Mouse (Mus musculus): ENCODE results near the gene Olfr921. TPM values are rescaled to one million over a fixed set of nuclear protein-coding genes. Genes with fewer than 3 reads are reported as not detected.

Gene Olfr921
- polyA plus RNA-seq, 1 experiment from 2014 or later = not detected

- H3K4me2 ChIP-seq (ENCODE audit: low read length) = no peak overlapping the region
- H3K36me3 ChIP-seq (ENCODE audit: control insufficient read depth, insufficient read depth) = no peaks in the 10 kb centered on the region
- no peak overlapping the region for H3K4me3 ChIP-seq (replicated peaks; ENCODE audit: low read length)
- H3K9me3 ChIP-seq (ENCODE audit: control insufficient read depth, low read length) = no peaks in the 10 kb centered on the region
- WGBS = 87% methylated on average over 1 of the region's 1 CpGs
- no peak overlapping the region for H3K9ac ChIP-seq (replicated peaks; ENCODE audit: low read depth, low read length)
- ATAC-seq = no peak
- H3K27ac ChIP-seq (ENCODE audit: low read length) = no peak overlapping the region
- H3K27me3 ChIP-seq (replicated peaks; ENCODE audit: control insufficient read depth, insufficient read depth, low read length) = no peaks in the 10 kb centered on the region
- no peaks in the 10 kb centered on the region for H3K4me1 ChIP-seq (replicated peaks; ENCODE audit: control insufficient read depth, insufficient read depth, low read length)
Observed at GRCm38 (mm10) chr9:38815458-38815986, 42.7 kb downstream of the Olfr921 start.

- no peak within 1 kb of the TSS for H3K4me2 ChIP-seq (ENCODE audit: low read length)
- no peak within 1 kb of the TSS for H3K9ac ChIP-seq (replicated peaks; ENCODE audit: low read depth, low read length)
- no peak within 1 kb of the TSS for H3K4me3 ChIP-seq (replicated peaks; ENCODE audit: low read length)
- no peak within 1 kb of the TSS for H3K27ac ChIP-seq (ENCODE audit: low read length)
- no peaks in the 10 kb centered on the region for H3K9me3 ChIP-seq (ENCODE audit: control insufficient read depth, low read length)
- no peaks in the 10 kb centered on the region for H3K27me3 ChIP-seq (replicated peaks; ENCODE audit: control insufficient read depth, insufficient read depth, low read length)
- no peak for ATAC-seq
- 92% methylated on average over 1 of the region's 1 CpGs for WGBS
- H3K4me1 ChIP-seq (replicated peaks; ENCODE audit: control insufficient read depth, insufficient read depth, low read length) = no peaks in the 10 kb centered on the region
- H3K36me3 ChIP-seq (ENCODE audit: control insufficient read depth, insufficient read depth) = no peaks in the 10 kb centered on the region
Observed at GRCm38 (mm10) chr9:38826245-38826644, 53.4 kb downstream of the Olfr921 start, which contains the start of gene Olfr923. TSS of gene Olfr923 (plus strand) at chr9:38826545.

Other genes with a start within 250 kb of the Olfr921 start
- gene Olfr910, start 235.2 kb upstream of the Olfr921 start, polyA plus RNA-seq (2015; fragmentation: Nextera tagmentation; extraction: Ambion mirVana) = not detected in 2 replicates
- gene Olfr912, start 192.9 kb upstream of the Olfr921 start, polyA plus RNA-seq (2015; fragmentation: Nextera tagmentation; extraction: Ambion mirVana) = not detected in 2 replicates
- not detected in 2 replicates for gene Olfr913, start 180.3 kb upstream of the Olfr921 start, polyA plus RNA-seq (2015; fragmentation: Nextera tagmentation; extraction: Ambion mirVana)
- gene Olfr914, start 168.0 kb upstream of the Olfr921 start, polyA plus RNA-seq (2015; fragmentation: Nextera tagmentation; extraction: Ambion mirVana) = not detected in 2 replicates
- gene Olfr916, start 113.2 kb upstream of the Olfr921 start, polyA plus RNA-seq (2015; fragmentation: Nextera tagmentation; extraction: Ambion mirVana) = not detected in 2 replicates
- gene Olfr917, start 107.2 kb upstream of the Olfr921 start, polyA plus RNA-seq (2015; fragmentation: Nextera tagmentation; extraction: Ambion mirVana) = not detected in 2 replicates
- not detected in 2 replicates for gene Olfr918, start 98.5 kb upstream of the Olfr921 start, polyA plus RNA-seq (2015; fragmentation: Nextera tagmentation; extraction: Ambion mirVana)
- gene Olfr919, start 69.4 kb upstream of the Olfr921 start, polyA plus RNA-seq (2015; fragmentation: Nextera tagmentation; extraction: Ambion mirVana) = not detected in 2 replicates
- gene Vwa5a, start 54.8 kb upstream of the Olfr921 start, polyA plus RNA-seq (2015; fragmentation: Nextera tagmentation; extraction: Ambion mirVana) = 4.8 and 8.0 TPM in 2 replicates
- gene Olfr920, start 20.8 kb upstream of the Olfr921 start, polyA plus RNA-seq (2015; fragmentation: Nextera tagmentation; extraction: Ambion mirVana) = not detected in 2 replicates
- not detected in 2 replicates for gene Olfr922, start 41.5 kb downstream of the Olfr921 start, polyA plus RNA-seq (2015; fragmentation: Nextera tagmentation; extraction: Ambion mirVana)
- gene Olfr923, start 53.5 kb downstream of the Olfr921 start, polyA plus RNA-seq (2015; fragmentation: Nextera tagmentation; extraction: Ambion mirVana) = not detected in 2 replicates
- gene Olfr924, start 71.4 kb downstream of the Olfr921 start, polyA plus RNA-seq (2015; fragmentation: Nextera tagmentation; extraction: Ambion mirVana) = not detected in 2 replicates
- not detected in 2 replicates for gene Olfr26, start 82.0 kb downstream of the Olfr921 start, polyA plus RNA-seq (2015; fragmentation: Nextera tagmentation; extraction: Ambion mirVana)
- gene Olfr926, start 104.1 kb downstream of the Olfr921 start, polyA plus RNA-seq (2015; fragmentation: Nextera tagmentation; extraction: Ambion mirVana) = not detected in 2 replicates
- gene Olfr930, start 156.7 kb downstream of the Olfr921 start, polyA plus RNA-seq (2015; fragmentation: Nextera tagmentation; extraction: Ambion mirVana) = not detected in 2 replicates
- gene Olfr933, start 199.2 kb downstream of the Olfr921 start, polyA plus RNA-seq (2015; fragmentation: Nextera tagmentation; extraction: Ambion mirVana) = not detected in 2 replicates
- gene Olfr934, start 215.2 kb downstream of the Olfr921 start, polyA plus RNA-seq (2015; fragmentation: Nextera tagmentation; extraction: Ambion mirVana) = not detected in 2 replicates
- gene Olfr935, start 226.6 kb downstream of the Olfr921 start, polyA plus RNA-seq (2015; fragmentation: Nextera tagmentation; extraction: Ambion mirVana) = not detected in 2 replicates

Measured in forebrain, embryonic 16.5 days (tissue).